Mouse (Mus musculus): ENCODE results near the gene Fam222b.

DNA sequence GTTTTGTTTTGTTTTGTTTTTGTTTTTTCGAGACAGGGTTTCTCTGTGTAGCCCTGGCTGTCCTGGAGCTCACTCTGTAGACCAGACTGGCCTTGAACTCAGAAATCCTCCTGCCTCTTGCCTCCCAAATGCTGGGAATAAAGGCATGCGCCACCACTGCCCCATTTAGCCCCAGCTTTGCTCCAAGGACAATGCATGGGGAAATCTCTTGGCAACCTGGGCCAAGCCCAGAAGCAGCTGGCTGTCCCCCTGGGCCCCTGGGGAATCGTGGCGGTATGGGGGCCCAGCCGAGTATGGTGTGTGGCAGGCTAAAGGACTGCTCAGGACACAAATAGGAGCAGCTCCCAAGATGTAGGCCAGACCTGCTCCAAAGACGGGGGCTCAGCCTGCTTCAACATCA lies 109.8 kb downstream of the Fam222b start:
- no peak for TF ChIP-seq CTCF (IDR thresholded peaks at IDR 0.05; ENCODE audit: low read depth)
- TF ChIP-seq EP300 (optimal IDR thresholded peaks at IDR 0.05), result no peak

Measured in stomach, postnatal 0 days (tissue).